Mouse (Mus musculus) midbrain, embryonic 15.5 days (tissue): ENCODE data around the gene Gdf1. TPM values are rescaled to one million over a fixed set of nuclear protein-coding genes. Genes with fewer than 3 reads are reported as not detected.

Source experiments
- ATAC-seq: fragments of 200-750 bp; cut with Nextera tagmentation; replicated peaks from 2 replicates; pipeline ENCODE4 v1.8.0; 2017; ENCODE audit warnings: moderate TSS enrichment
- H3K27ac ChIP-seq: fragments of 300-500 bp; sonication (generic); 2 replicates; pipeline ENCODE4 v1.5.1; 2015; ENCODE audit warnings: mild to moderate bottlenecking, inconsistent platforms
- H3K27me3 ChIP-seq: fragments of 300-500 bp; sonication (generic); replicated peaks from 2 replicates; pipeline ENCODE4 v1.6.1; 2015; ENCODE audit warnings: inconsistent platforms
- H3K36me3 ChIP-seq: fragments of 300-500 bp; sonication (generic); replicated peaks from 2 replicates; pipeline ENCODE4 v1.6.1; 2015; ENCODE audit warnings: inconsistent platforms
- H3K4me1 ChIP-seq: fragments of 300-500 bp; sonication (generic); 2 replicates; pipeline ENCODE4 v1.6.1; 2015; ENCODE audit warnings: inconsistent platforms
- H3K4me2 ChIP-seq: fragments of 300-500 bp; sonication (generic); 2 replicates; pipeline ENCODE4 v1.6.1; 2015; ENCODE audit warnings: inconsistent platforms, mild to moderate bottlenecking, moderate library complexity
- H3K4me3 ChIP-seq: fragments of 300-500 bp; sonication (generic); 2 replicates; pipeline ENCODE4 v1.5.1; 2015; ENCODE audit warnings: mild to moderate bottlenecking, inconsistent platforms
- H3K9ac ChIP-seq: fragments of 300-500 bp; sonication (generic); 2 replicates; pipeline ENCODE4 v1.6.1; 2015; ENCODE audit warnings: mild to moderate bottlenecking, inconsistent platforms
- H3K9me3 ChIP-seq: fragments of 300-500 bp; sonication (generic); 2 replicates; pipeline ENCODE4 v1.6.1; 2016; ENCODE audit warnings: inconsistent platforms
- whole genome bisulfite sequencing: fragments of 180-500 bp; shearing (Covaris S2); methylation state at CpG from one replicate; pipeline ENCODE4 v1.1.7; 2015; ENCODE audit warnings: mixed read lengths; 5-methylcytosine and 5-hydroxymethylcytosine counted together
- polyA plus RNA-seq: library from polyadenylated mRNA; unstranded; fragments of >200 nt; fragmentation: Nextera tagmentation; extraction: Ambion mirVana; gene quantifications from 2 replicates; pipeline ENCODE4 v1.2.1, GENCODE M21; 2015

Gene Gdf1
- polyA plus RNA-seq, 1 experiment from 2014 or later = 5.3 TPM

GRCm38 (mm10) chr8:70332070-70332877, 2.7 kb downstream of the Gdf1 start:
- Histone ChIP-seq H3K4me3 (no peak overlapping the region), H3K36me3 (peaks cover 56% of the 10 kb centered on the region), H3K4me1 (peaks cover 24% of the 10 kb centered on the region), H3K27me3 (no peaks in the 10 kb centered on the region), H3K9me3 (no peaks in the 10 kb centered on the region), H3K27ac (no peak overlapping the region), H3K9ac (no peak overlapping the region), H3K4me2 (0 out of 2 replicates have a peak overlapping the region, but pooled peaks have one; percentile 14)
- ATAC-seq = peak; percentile 71
- 22% methylated on average over 41 of the region's 41 CpGs for WGBS

- H3K9ac ChIP-seq = no peak overlapping the region
Measured at GRCm38 (mm10) chr8:70332878-70333202, 3.2 kb downstream of the Gdf1 start.

GRCm38 (mm10) chr8:70338931-70339330, 9.3 kb downstream of the Gdf1 start:
- H3K4me2 ChIP-seq = no peak overlapping the region
- no peak overlapping the region for H3K4me3 ChIP-seq
- no peaks in the 10 kb centered on the region for H3K27me3 ChIP-seq
- H3K9ac ChIP-seq = no peak overlapping the region
- H3K27ac ChIP-seq = no peak overlapping the region
- H3K9me3 ChIP-seq = no peaks in the 10 kb centered on the region
- no peak for ATAC-seq
- 90% methylated on average over 7 of the region's 7 CpGs for WGBS
- peaks cover 69% of the 10 kb centered on the region for H3K36me3 ChIP-seq
- no peaks in the 10 kb centered on the region for H3K4me1 ChIP-seq

More at GRCm38 (mm10) chr8:70332878-70333202, 3.2 kb downstream of the Gdf1 start:
- no peaks in the 10 kb centered on the region for H3K27me3 ChIP-seq
- no peak overlapping the region for H3K27ac ChIP-seq
- H3K4me2 ChIP-seq = no peak overlapping the region
- peaks cover 24% of the 10 kb centered on the region for H3K4me1 ChIP-seq
- 98% methylated on average over 6 of the region's 6 CpGs for WGBS
- H3K36me3 ChIP-seq = peaks cover 57% of the 10 kb centered on the region
- peak; percentile 7 for ATAC-seq
- no peak overlapping the region for H3K4me3 ChIP-seq
- H3K9me3 ChIP-seq = no peaks in the 10 kb centered on the region

- Histone ChIP-seq H3K27me3 (no peaks in the 10 kb centered on the region), H3K4me1 (no peaks in the 10 kb centered on the region), H3K27ac (no peak overlapping the region), H3K9me3 (no peaks in the 10 kb centered on the region), H3K4me3 (no peak overlapping the region), H3K4me2 (no peak overlapping the region), H3K36me3 (peaks cover 53% of the 10 kb centered on the region), H3K9ac (no peak overlapping the region)
- no peak for ATAC-seq
- 93% methylated on average over 7 of the region's 7 CpGs for WGBS
Measured at GRCm38 (mm10) chr8:70340659-70341058, 11.0 kb downstream of the Gdf1 start.

GRCm38 (mm10) chr8:70342007-70342406, 12.4 kb downstream of the Gdf1 start:
- H3K36me3 ChIP-seq = peaks cover 40% of the 10 kb centered on the region
- WGBS = 86% methylated on average over 14 of the region's 14 CpGs

GRCm38 (mm10) chr8:70343076-70343475, 13.5 kb downstream of the Gdf1 start:
- Histone ChIP-seq H3K36me3 (peaks cover 30% of the 10 kb centered on the region), H3K27ac (no peak overlapping the region), H3K4me3 (no peak overlapping the region), H3K4me2 (no peak overlapping the region), H3K27me3 (no peaks in the 10 kb centered on the region), H3K4me1 (peaks cover 3% of the 10 kb centered on the region; the same call in 1 of the 2 replicates), H3K9ac (no peak overlapping the region), H3K9me3 (no peaks in the 10 kb centered on the region)
- no peak for ATAC-seq
- 94% methylated on average over 7 of the region's 7 CpGs for WGBS

More at GRCm38 (mm10) chr8:70342007-70342406, 12.4 kb downstream of the Gdf1 start:
- Histone ChIP-seq H3K9me3 (no peaks in the 10 kb centered on the region), H3K4me2 (no peak overlapping the region), H3K4me1 (no peaks in the 10 kb centered on the region), H3K27ac (no peak overlapping the region), H3K27me3 (no peaks in the 10 kb centered on the region), H3K9ac (no peak overlapping the region), H3K4me3 (no peak overlapping the region)
- no peak for ATAC-seq

- no peaks in the 10 kb centered on the region for H3K27me3 ChIP-seq
- ATAC-seq = peak; percentile 46
- WGBS = 64% methylated on average over 6 of the region's 6 CpGs
- no peak overlapping the region for H3K4me3 ChIP-seq
- H3K27ac ChIP-seq = no peak overlapping the region
- H3K36me3 ChIP-seq = peaks cover 23% of the 10 kb centered on the region; the same call in 1 of the 2 replicates
- no peak overlapping the region for H3K4me2 ChIP-seq
- H3K9me3 ChIP-seq = no peaks in the 10 kb centered on the region
- H3K9ac ChIP-seq = no peak overlapping the region
- peaks cover 5% of the 10 kb centered on the region; the same call in 1 of the 2 replicates for H3K4me1 ChIP-seq
Measured at GRCm38 (mm10) chr8:70343696-70344095, 14.1 kb downstream of the Gdf1 start.

- 90% methylated on average over 2 of the region's 2 CpGs for WGBS
- peaks cover 18% of the 10 kb centered on the region; the same call in 1 of the 2 replicates for H3K36me3 ChIP-seq
Measured at GRCm38 (mm10) chr8:70344279-70344678, 14.7 kb downstream of the Gdf1 start.

GRCm38 (mm10) chr8:70347443-70347842, 17.8 kb downstream of the Gdf1 start:
- no peak for ATAC-seq
- Histone ChIP-seq H3K4me2 (no peak overlapping the region), H3K4me3 (no peak overlapping the region), H3K9me3 (no peaks in the 10 kb centered on the region), H3K27me3 (no peaks in the 10 kb centered on the region), H3K9ac (no peak overlapping the region), H3K4me1 (peaks cover 42% of the 10 kb centered on the region), H3K27ac (no peak overlapping the region), H3K36me3 (peaks cover 5% of the 10 kb centered on the region; the same call in 1 of the 2 replicates)
- 89% methylated on average over 4 of the region's 4 CpGs for WGBS

More at GRCm38 (mm10) chr8:70344279-70344678, 14.7 kb downstream of the Gdf1 start:
- ATAC-seq = no peak
- no peaks in the 10 kb centered on the region for H3K27me3 ChIP-seq
- no peak overlapping the region for H3K4me3 ChIP-seq
- H3K9me3 ChIP-seq = no peaks in the 10 kb centered on the region
- H3K9ac ChIP-seq = no peak overlapping the region
- H3K27ac ChIP-seq = no peak overlapping the region
- H3K4me1 ChIP-seq = peaks cover 11% of the 10 kb centered on the region
- H3K4me2 ChIP-seq = no peak overlapping the region

- Histone ChIP-seq H3K27ac (no peak overlapping the region), H3K9ac (no peak overlapping the region), H3K27me3 (no peaks in the 10 kb centered on the region), H3K4me3 (no peak overlapping the region), H3K9me3 (no peaks in the 10 kb centered on the region), H3K36me3 (peaks cover 3% of the 10 kb centered on the region; the same call in 1 of the 2 replicates), H3K4me1 (peaks cover 42% of the 10 kb centered on the region), H3K4me2 (no peak overlapping the region)
- 74% methylated on average over 1 of the region's 1 CpGs for WGBS
- ATAC-seq = no peak
Measured at GRCm38 (mm10) chr8:70347860-70348420, 18.3 kb downstream of the Gdf1 start.

- H3K4me3 ChIP-seq = peak overlapping the region; percentile 96
- no peaks in the 10 kb centered on the region for H3K27me3 ChIP-seq
- ATAC-seq = no peak
- H3K4me2 ChIP-seq = peak overlapping the region; percentile 97
- no peak overlapping the region for H3K27ac ChIP-seq
- H3K9me3 ChIP-seq = no peaks in the 10 kb centered on the region
- H3K36me3 ChIP-seq = no peaks in the 10 kb centered on the region
- WGBS = 58% methylated on average over 15 of the region's 15 CpGs
- H3K9ac ChIP-seq = peak overlapping the region; percentile 91
- H3K4me1 ChIP-seq = peaks cover 51% of the 10 kb centered on the region
Measured at GRCm38 (mm10) chr8:70351035-70351999, 21.7 kb downstream of the Gdf1 start.

- Histone ChIP-seq H3K36me3 (no peaks in the 10 kb centered on the region), H3K4me2 (peak overlapping the region; percentile 97), H3K4me3 (peak overlapping the region; percentile 96), H3K9ac (peak overlapping the region; percentile 91), H3K9me3 (no peaks in the 10 kb centered on the region), H3K27me3 (no peaks in the 10 kb centered on the region), H3K4me1 (peaks cover 51% of the 10 kb centered on the region), H3K27ac (no peak overlapping the region)
- no peak for ATAC-seq
- 38% methylated on average over 3 of the region's 3 CpGs for WGBS
Measured at GRCm38 (mm10) chr8:70352000-70352384, 22.4 kb downstream of the Gdf1 start.
